Mouse (Mus musculus): Measurements from ENCODE around the gene Hoxb5. TPM values are rescaled to one million over a fixed set of nuclear protein-coding genes. Genes with fewer than 3 reads are reported as not detected.

Hoxb5 gene
- polyA plus RNA-seq, 1 experiment, result 0.22 TPM

GRCm38 (mm10) chr11:96354376-96354775 is 51.2 kb downstream of the Hoxb5 start:
- DNase-seq, result no peak
- no peak overlapping the region for H3K27ac ChIP-seq (ENCODE audit: control insufficient read depth, insufficient read depth, low read length)
- no peak overlapping the region for H3K4me3 ChIP-seq (ENCODE audit: control insufficient read depth, insufficient read depth, low read length)
- TF ChIP-seq POLR2A (IDR thresholded peaks at IDR 0.05; ENCODE audit: control insufficient read depth, extremely low read depth, insufficient read depth, low read length, poor library complexity), result no peak
- no peak for TF ChIP-seq CTCF (IDR thresholded peaks at IDR 0.05; ENCODE audit: borderline replicate concordance, control insufficient read depth, extremely low read depth, insufficient read depth, low read length, poor library complexity)
- 25% methylated on average over 25 of the region's 25 CpGs for WGBS
- H3K4me1 ChIP-seq (replicated peaks; ENCODE audit: control insufficient read depth, insufficient read depth, low read length), result no peaks in the 10 kb centered on the region
- H3K27me3 ChIP-seq (ENCODE audit: control insufficient read depth, insufficient read depth, low read length), result peaks cover 25% of the 10 kb centered on the region
- H3K36me3 ChIP-seq (ENCODE audit: control insufficient read depth, insufficient read depth, low read length), result no peaks in the 10 kb centered on the region

DNA sequence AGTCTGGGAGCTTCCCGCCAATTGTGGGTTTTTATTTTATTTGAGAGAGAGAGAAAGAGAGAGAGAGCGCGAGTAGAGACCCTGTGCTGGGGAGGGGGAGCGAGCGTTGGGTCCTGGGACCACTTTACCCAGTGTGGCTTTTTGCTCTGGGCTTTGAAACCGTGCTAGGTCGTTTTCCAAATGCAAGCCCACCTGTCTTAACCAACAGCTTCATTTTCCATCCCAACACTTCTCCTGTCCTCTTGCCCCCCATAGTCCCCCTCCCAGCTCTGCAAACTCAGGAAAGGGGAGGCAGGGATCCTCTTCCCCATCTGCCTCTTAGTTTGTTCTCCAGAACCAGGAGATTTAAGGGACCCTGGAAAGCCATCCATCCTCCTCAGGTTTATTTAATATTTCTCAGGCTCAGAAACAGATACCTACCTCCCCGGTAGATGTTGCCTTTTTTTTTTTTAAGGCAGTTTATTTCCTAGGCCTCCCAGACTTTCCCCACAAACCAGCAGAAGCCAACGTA is 51.7 kb downstream of the Hoxb5 start:
- Histone ChIP-seq H3K27ac (ENCODE audit: control insufficient read depth, insufficient read depth, low read length) (no peak overlapping the region), H3K36me3 (ENCODE audit: control insufficient read depth, insufficient read depth, low read length) (no peaks in the 10 kb centered on the region), H3K4me1 (replicated peaks; ENCODE audit: control insufficient read depth, insufficient read depth, low read length) (no peaks in the 10 kb centered on the region), H3K4me3 (ENCODE audit: control insufficient read depth, insufficient read depth, low read length) (no peak overlapping the region), H3K27me3 (ENCODE audit: control insufficient read depth, insufficient read depth, low read length) (peaks cover 24% of the 10 kb centered on the region)
- TF ChIP-seq CTCF (IDR thresholded peaks at IDR 0.05; ENCODE audit: borderline replicate concordance, control insufficient read depth, extremely low read depth, insufficient read depth, low read length, poor library complexity) (no peak), POLR2A (IDR thresholded peaks at IDR 0.05; ENCODE audit: control insufficient read depth, extremely low read depth, insufficient read depth, low read length, poor library complexity) (no peak)
- WGBS, result 64% methylated on average over 9 of the region's 9 CpGs
- no peak for DNase-seq

Other genes starting within 250 kb of the Hoxb5 start
- gene Ube2z, start 237.9 kb upstream of the Hoxb5 start, polyA plus RNA-seq (2012; rRNA removed), result 43.3 and 47.9 TPM in 2 replicates
- 330 and 650 TPM in 2 replicates for gene Atp5g1, start 227.7 kb upstream of the Hoxb5 start, polyA plus RNA-seq (2012; rRNA removed)
- not detected in 2 replicates for gene Calcoco2, start 191.4 kb upstream of the Hoxb5 start, polyA plus RNA-seq (2012; rRNA removed)
- 0.17 and 0.28 TPM in 2 replicates for gene Ttll6, start 169.6 kb upstream of the Hoxb5 start, polyA plus RNA-seq (2012; rRNA removed)
- 0.40 and 0.59 TPM in 2 replicates for gene Hoxb13, start 109.0 kb upstream of the Hoxb5 start, polyA plus RNA-seq (2012; rRNA removed)
- 0.09 and 0.22 TPM in 2 replicates for gene Hoxb9, start 31.9 kb upstream of the Hoxb5 start, polyA plus RNA-seq (2012; rRNA removed)
- gene Hoxb8, start 21.4 kb upstream of the Hoxb5 start, polyA plus RNA-seq (2012; rRNA removed), result 0.09 and 0.20 TPM in 2 replicates
- 0.09 TPM in 1 of 2 replicates, not detected in the other for gene Hoxb7, start 16.7 kb upstream of the Hoxb5 start, polyA plus RNA-seq (2012; rRNA removed)
- 0.18 and 0.50 TPM in 2 replicates for gene Hoxb6, start 10.9 kb upstream of the Hoxb5 start, polyA plus RNA-seq (2012; rRNA removed)
- gene Hoxb4, start 14.9 kb downstream of the Hoxb5 start, polyA plus RNA-seq (2012; rRNA removed), result 1.3 and 1.5 TPM in 2 replicates
- gene Hoxb3, start 20.0 kb downstream of the Hoxb5 start, polyA plus RNA-seq (2012; rRNA removed), result 1.1 TPM in 2 replicates
- 1.5 and 2.2 TPM in 2 replicates for gene Hoxb2, start 47.2 kb downstream of the Hoxb5 start, polyA plus RNA-seq (2012; rRNA removed)
- not detected in 2 replicates for gene Hoxb1, start 62.4 kb downstream of the Hoxb5 start, polyA plus RNA-seq (2012; rRNA removed)
- 183 and 205 TPM in 2 replicates for gene Skap1, start 161.3 kb downstream of the Hoxb5 start, polyA plus RNA-seq (2012; rRNA removed)